In the genomic region with DNA sequence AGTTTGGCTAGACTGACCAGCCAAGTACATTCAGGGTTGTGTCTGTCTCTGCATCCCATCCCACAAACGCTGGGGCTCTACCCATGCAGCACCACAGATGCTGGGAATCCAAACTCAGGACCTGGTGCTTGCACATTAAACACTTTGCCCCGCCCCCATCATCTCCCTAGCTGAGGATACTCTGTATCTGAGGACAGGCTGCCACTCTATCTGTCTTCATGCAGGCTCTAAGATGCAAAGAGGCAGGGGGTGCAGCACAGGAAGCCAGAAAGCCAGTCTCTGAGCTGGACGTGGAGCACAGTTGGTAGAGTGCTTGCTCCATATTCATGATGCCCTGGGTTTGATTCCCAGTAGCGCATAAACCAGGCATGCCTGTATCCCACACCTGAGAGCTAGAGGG, we compare ENCODE assay signal across 12 mouse cellular contexts. TPM values are rescaled to one million over a fixed set of nuclear protein-coding genes. Genes with fewer than 3 reads are reported as not detected.
A peak's percentile ranks its signal among the peaks of the same experiment; 100 is the strongest.
DNase-seq lines count a peak whose midpoint lies in the region; ATAC-seq and TF ChIP-seq lines count a peak whose summit lies in the region.
"Had no signal": no experiment of that assay in that cellular context is flagged by ENCODE, and none has a peak within 500 bp of the region (broad histone marks: within the 10 kb centered on the region; RNA-seq: fewer than 3 reads in every experiment).

No protein-coding gene starts in this region.

- no peak for TF ChIP-seq CTCF in cerebellum, adult 2 months (IDR thresholded peaks at IDR 0.05; ENCODE audit: borderline replicate concordance, insufficient read depth, low read depth, low read length)

- H3K27ac ChIP-seq in heart, embryonic 10.5 days: peak overlapping the region; percentile 82; the same call in 1 of the 2 replicates
- peak overlapping the region; percentile 75; the same call in 1 of the 2 replicates for H3K27ac ChIP-seq in liver, embryonic 11.5 days (ENCODE audit: low read depth, low read length)
- H3K27ac ChIP-seq in liver, embryonic 12.5 days: no peak overlapping the region
- peak overlapping the region; percentile 65; the same call in 1 of the 2 replicates for H3K27ac ChIP-seq in hindbrain, embryonic 13.5 days
- H3K27ac ChIP-seq in cerebellum, adult 2 months (ENCODE audit: insufficient read depth, low read length): no peak overlapping the region

- H3K9me3 ChIP-seq in heart, embryonic 10.5 days: no peaks in the 10 kb centered on the region
- H3K9me3 ChIP-seq in liver, embryonic 11.5 days (ENCODE audit: control insufficient read depth, low read length): no peaks in the 10 kb centered on the region
- H3K9me3 ChIP-seq in liver, embryonic 12.5 days (replicated peaks): no peaks in the 10 kb centered on the region
- H3K9me3 ChIP-seq in hindbrain, embryonic 13.5 days: no peaks in the 10 kb centered on the region
- H3K9me3 ChIP-seq: megakaryocyte, embryonic 14.5 days; neural tube, embryonic 13.5 days had no signal

- WGBS in heart, embryonic 10.5 days: 37% methylated on average over 4 of the region's 4 CpGs
- WGBS in liver, embryonic 11.5 days: 44% methylated on average over 4 of the region's 4 CpGs
- WGBS in liver, embryonic 12.5 days (ENCODE audit: insufficient replicate concordance): 51% methylated on average over 4 of the region's 4 CpGs
- 55% methylated on average over 4 of the region's 4 CpGs for WGBS in hindbrain, embryonic 13.5 days
- WGBS in cerebellum, adult 2 months: 70% methylated on average over 4 of the region's 4 CpGs

- 0 out of 2 replicates have a peak, but pooled peaks cover 2% of the 10 kb centered on the region for H3K36me3 ChIP-seq in heart, embryonic 10.5 days
- H3K36me3 ChIP-seq in liver, embryonic 11.5 days (ENCODE audit: control insufficient read depth, insufficient read depth, low read length): no peaks in the 10 kb centered on the region
- H3K36me3 ChIP-seq in liver, embryonic 12.5 days: no peaks in the 10 kb centered on the region
- H3K36me3 ChIP-seq in hindbrain, embryonic 13.5 days: no peaks in the 10 kb centered on the region
- H3K36me3 ChIP-seq: neural tube, embryonic 13.5 days had no signal

- TF ChIP-seq POLR2A in cerebellum, adult 2 months (IDR thresholded peaks at IDR 0.05; ENCODE audit: borderline replicate concordance, insufficient read depth, low read length): no peak

- DNase-seq in heart, embryonic 10.5 days (ENCODE audit: low spot score): no peak
- no peak for DNase-seq in heart, postnatal 4 days
- DNase-seq in liver, embryonic 11.5 days (ENCODE audit: low spot score): no peak
- DNase-seq in thymus, postnatal 0 days (ENCODE audit: low spot score): peak; percentile 23
- no peak for DNase-seq in cerebellum, adult 2 months
- DNase-seq in urinary bladder, postnatal 10 days (ENCODE audit: low spot score): no peak
- DNase-seq: forebrain, postnatal 0 days; left cerebral cortex, postnatal 4 days had no signal

- no peak overlapping the region for H3K4me3 ChIP-seq in heart, embryonic 10.5 days
- H3K4me3 ChIP-seq in liver, embryonic 11.5 days (ENCODE audit: low read depth, low read length): no peak overlapping the region
- H3K4me3 ChIP-seq in liver, embryonic 12.5 days: no peak overlapping the region
- H3K4me3 ChIP-seq in hindbrain, embryonic 13.5 days: no peak overlapping the region
- H3K4me3 ChIP-seq in cerebellum, adult 2 months (replicated peaks; ENCODE audit: insufficient read depth, low read depth, low read length): no peak overlapping the region
- H3K4me3 ChIP-seq: megakaryocyte, embryonic 14.5 days; neural tube, embryonic 13.5 days had no signal

- H3K9ac ChIP-seq in liver, embryonic 11.5 days (ENCODE audit: low read depth, low read length): no peak overlapping the region
- no peak overlapping the region for H3K9ac ChIP-seq in liver, embryonic 12.5 days
- no peak overlapping the region for H3K9ac ChIP-seq in hindbrain, embryonic 13.5 days
- H3K9ac ChIP-seq: forebrain, postnatal 0 days; neural tube, embryonic 13.5 days had no signal

- H3K4me1 ChIP-seq in heart, embryonic 10.5 days: peaks cover 47% of the 10 kb centered on the region
- peaks cover 13% of the 10 kb centered on the region for H3K4me1 ChIP-seq in liver, embryonic 11.5 days (replicated peaks; ENCODE audit: control insufficient read depth, insufficient read depth, low read length)
- peaks cover 22% of the 10 kb centered on the region for H3K4me1 ChIP-seq in liver, embryonic 12.5 days
- H3K4me1 ChIP-seq in hindbrain, embryonic 13.5 days (replicated peaks): peaks cover 26% of the 10 kb centered on the region
- H3K4me1 ChIP-seq in cerebellum, adult 2 months (ENCODE audit: control insufficient read depth, insufficient read depth, low read length): no peaks in the 10 kb centered on the region

- peaks cover 15% of the 10 kb centered on the region for H3K27me3 ChIP-seq in heart, embryonic 10.5 days (ENCODE audit: insufficient read depth, poor library complexity, severe bottlenecking)
- H3K27me3 ChIP-seq in liver, embryonic 11.5 days (replicated peaks; ENCODE audit: control insufficient read depth, insufficient read depth, low read length): no peaks in the 10 kb centered on the region
- no peaks in the 10 kb centered on the region for H3K27me3 ChIP-seq in liver, embryonic 12.5 days (replicated peaks)
- H3K27me3 ChIP-seq in hindbrain, embryonic 13.5 days: 0 out of 2 replicates have a peak, but pooled peaks cover 6% of the 10 kb centered on the region
- no peaks in the 10 kb centered on the region for H3K27me3 ChIP-seq in cerebellum, adult 2 months (ENCODE audit: control insufficient read depth, insufficient read depth, low read length)

- H3K4me2 ChIP-seq in liver, embryonic 11.5 days: no peak overlapping the region
- no peak overlapping the region for H3K4me2 ChIP-seq in liver, embryonic 12.5 days
- no peak overlapping the region for H3K4me2 ChIP-seq in hindbrain, embryonic 13.5 days

- ATAC-seq in liver, embryonic 11.5 days (replicated peaks; ENCODE audit: low FRiP score): no peak
- ATAC-seq in liver, embryonic 12.5 days: no peak
- ATAC-seq in hindbrain, embryonic 13.5 days (ENCODE audit: low FRiP score): no peak
- ATAC-seq: forebrain, postnatal 0 days had no signal

RNA-seq across cellular contexts. Expression of gene Col26a1, which starts 20.2 kb away (rescaled TPM):
- 29.8 and 50.3 TPM in 2 replicates for polyA plus RNA-seq in heart, embryonic 10.5 days (2016; fragmentation: Nextera tagmentation; extraction: Ambion mirVana)
- total RNA-seq in heart, postnatal 4 days (2021): 10 to 100 TPM; 10.7 to 11.4 TPM
- polyA plus RNA-seq in liver, embryonic 11.5 days (2014; fragmentation: Nextera tagmentation; extraction: Ambion mirVana): 9.1 and 9.8 TPM in 2 replicates
- polyA plus RNA-seq in liver, embryonic 12.5 days (2016; fragmentation: Nextera tagmentation; extraction: Ambion mirVana): 2.6 and 4.0 TPM in 2 replicates
- 30.2 and 33.8 TPM in 2 replicates for polyA plus RNA-seq in hindbrain, embryonic 13.5 days (2015; fragmentation: Nextera tagmentation; extraction: Ambion mirVana)
- 0.95 and 1.1 TPM in 2 replicates for polyA plus RNA-seq in thymus, postnatal 0 days (2015; fragmentation: Nextera tagmentation; extraction: Ambion mirVana)
- polyA plus RNA-seq in cerebellum, adult 2 months (2012; rRNA removed): 3.2 and 4.0 TPM in 2 replicates

RNA-seq across cellular contexts. Expression of gene Ift22, which starts 45.1 kb away (rescaled TPM):
- 42.4 and 54.5 TPM in 2 replicates for polyA plus RNA-seq in heart, embryonic 10.5 days (2016; fragmentation: Nextera tagmentation; extraction: Ambion mirVana)
- 10 to 100 TPM; 14.2 to 14.3 TPM for total RNA-seq in heart, postnatal 4 days (2021)
- polyA plus RNA-seq in liver, embryonic 11.5 days (2014; fragmentation: Nextera tagmentation; extraction: Ambion mirVana): 28.5 and 32.4 TPM in 2 replicates
- polyA plus RNA-seq in liver, embryonic 12.5 days (2016; fragmentation: Nextera tagmentation; extraction: Ambion mirVana): 15.4 and 15.7 TPM in 2 replicates
- polyA plus RNA-seq in hindbrain, embryonic 13.5 days (2015; fragmentation: Nextera tagmentation; extraction: Ambion mirVana): 118 and 125 TPM in 2 replicates
- polyA plus RNA-seq in thymus, postnatal 0 days (2015; fragmentation: Nextera tagmentation; extraction: Ambion mirVana): 36.7 and 40.5 TPM in 2 replicates
- 58.7 and 63.1 TPM in 2 replicates for polyA plus RNA-seq in cerebellum, adult 2 months (2012; rRNA removed)

Comparison
In these comparisons a context has a peak if more than half of its experiments do, and no peak if none do; other contexts are left out.
1. H3K27ac ChIP-seq: peak in heart, embryonic 10.5 days (single experiment), liver, embryonic 11.5 days (single experiment) and hindbrain, embryonic 13.5 days (single experiment); none in liver, embryonic 12.5 days (single experiment) and cerebellum, adult 2 months (single experiment).